In genomic region chr2:150915786-150916185, GRCm38 (mm10) we compare ENCODE assay signal across 25 mouse cellular contexts. TPM values are rescaled to one million over a fixed set of nuclear protein-coding genes. Genes with fewer than 3 reads are reported as not detected.
A peak's percentile ranks its signal among the peaks of the same experiment; 100 is the strongest.
DNase-seq lines count a peak whose midpoint lies in the region; ATAC-seq and TF ChIP-seq lines count a peak whose summit lies in the region.
"Had no signal": no experiment of that assay in that cellular context is flagged by ENCODE, and none has a peak within 500 bp of the region (broad histone marks: within the 10 kb centered on the region; RNA-seq: fewer than 3 reads in every experiment).

No protein-coding gene starts in this region.

- no peak for ATAC-seq in liver, embryonic 11.5 days (replicated peaks; ENCODE audit: low FRiP score)
- peak; percentile 55 for ATAC-seq in megakaryocyte-erythroid progenitor cell, adult 5-6 weeks (replicated peaks; ENCODE audit: low FRiP score, low TSS enrichment, poor library complexity, severe bottlenecking)
- ATAC-seq in forebrain, embryonic 12.5 days (ENCODE audit: low FRiP score) = no peak
- ATAC-seq in hindbrain, embryonic 14.5 days (ENCODE audit: low FRiP score) = no peak
- ATAC-seq: forebrain, embryonic 13.5 days; forebrain, embryonic 15.5 days; forebrain, postnatal 0 days; Patski had no signal

- WGBS in liver, adult 2 months = 92% methylated on average over 5 of the region's 5 CpGs
- WGBS in liver, embryonic 11.5 days = 75% methylated on average over 5 of the region's 5 CpGs
- 95% methylated on average over 5 of the region's 5 CpGs for WGBS in macrophage (ENCODE audit: missing documents)
- WGBS in forebrain, embryonic 12.5 days = 92% methylated on average over 5 of the region's 5 CpGs
- 93% methylated on average over 5 of the region's 5 CpGs for WGBS in hindbrain, embryonic 14.5 days

- H3K27ac ChIP-seq in liver, adult 2 months (replicated peaks; ENCODE audit: insufficient read depth, low read depth, low read length) = peak overlapping the region; percentile 43; the same call in 1 of the 2 replicates
- no peak overlapping the region for H3K27ac ChIP-seq in liver, embryonic 11.5 days (ENCODE audit: low read depth, low read length)
- peak overlapping the region; percentile 58 for H3K27ac ChIP-seq in macrophage
- no peak overlapping the region for H3K27ac ChIP-seq in forebrain, embryonic 12.5 days
- H3K27ac ChIP-seq in hindbrain, embryonic 14.5 days = no peak overlapping the region
- H3K27ac ChIP-seq: embryonic facial prominence, embryonic 10.5 days; embryonic facial prominence, embryonic 12.5 days; forebrain, embryonic 10.5 days; forebrain, embryonic 13.5 days; forebrain, embryonic 15.5 days had no signal

- H3K36me3 ChIP-seq in liver, adult 2 months (ENCODE audit: control insufficient read depth, insufficient read depth, low read length) = no peaks in the 10 kb centered on the region
- peaks cover 12% of the 10 kb centered on the region; the same call in 1 of the 2 replicates for H3K36me3 ChIP-seq in liver, embryonic 11.5 days (ENCODE audit: control insufficient read depth, insufficient read depth, low read length)
- H3K36me3 ChIP-seq in macrophage (ENCODE audit: inconsistent target) = no peaks in the 10 kb centered on the region
- H3K36me3 ChIP-seq in forebrain, embryonic 12.5 days (replicated peaks) = peaks cover 34% of the 10 kb centered on the region
- H3K36me3 ChIP-seq in hindbrain, embryonic 14.5 days (replicated peaks; ENCODE audit: control insufficient read depth, insufficient read depth) = peaks cover 16% of the 10 kb centered on the region

- no peaks in the 10 kb centered on the region for H3K79me2 ChIP-seq in liver, adult 2 months (ENCODE audit: control insufficient read depth, insufficient read depth, low read length)
- H3K79me2 ChIP-seq in macrophage (ENCODE audit: inconsistent target) = peaks cover 24% of the 10 kb centered on the region

- no peak for TF ChIP-seq CTCF in liver, adult 2 months (IDR thresholded peaks at IDR 0.05; ENCODE audit: low read depth, low read length)

- no peak for TF ChIP-seq POLR2A in liver, adult 2 months (IDR thresholded peaks at IDR 0.05; ENCODE audit: extremely low read depth, insufficient read depth, low read length)

- no peaks in the 10 kb centered on the region for H3K9me3 ChIP-seq in liver, embryonic 11.5 days (ENCODE audit: control insufficient read depth, low read length)
- H3K9me3 ChIP-seq in forebrain, embryonic 12.5 days = no peaks in the 10 kb centered on the region
- H3K9me3 ChIP-seq in hindbrain, embryonic 14.5 days (ENCODE audit: control insufficient read depth, low read length) = no peaks in the 10 kb centered on the region
- H3K9me3 ChIP-seq: embryonic facial prominence, embryonic 10.5 days; embryonic facial prominence, embryonic 12.5 days; forebrain, embryonic 10.5 days; forebrain, embryonic 13.5 days; forebrain, embryonic 15.5 days had no signal

- no peak overlapping the region for H3K4me2 ChIP-seq in liver, embryonic 11.5 days
- H3K4me2 ChIP-seq in forebrain, embryonic 12.5 days = no peak overlapping the region
- no peak overlapping the region for H3K4me2 ChIP-seq in hindbrain, embryonic 14.5 days (replicated peaks)
- H3K4me2 ChIP-seq: embryonic facial prominence, embryonic 12.5 days; forebrain, embryonic 13.5 days; forebrain, embryonic 15.5 days had no signal

- intact Hi-C loops in heart, postnatal 36 days (cut with DNase I) = no loop called here

- peaks cover 8% of the 10 kb centered on the region for H3K4me1 ChIP-seq in liver, adult 2 months (ENCODE audit: control insufficient read depth, insufficient read depth, low read length)
- H3K4me1 ChIP-seq in liver, embryonic 11.5 days (replicated peaks; ENCODE audit: control insufficient read depth, insufficient read depth, low read length) = no peaks in the 10 kb centered on the region
- no peaks in the 10 kb centered on the region for H3K4me1 ChIP-seq in forebrain, embryonic 12.5 days
- H3K4me1 ChIP-seq in hindbrain, embryonic 14.5 days (replicated peaks; ENCODE audit: control insufficient read depth, insufficient read depth, low read length) = no peaks in the 10 kb centered on the region
- H3K4me1 ChIP-seq: embryonic facial prominence, embryonic 12.5 days; forebrain, embryonic 10.5 days; forebrain, embryonic 15.5 days had no signal

- H3K4me3 ChIP-seq in liver, adult 2 months (ENCODE audit: insufficient read depth, low read depth, low read length) = no peak overlapping the region
- no peak overlapping the region for H3K4me3 ChIP-seq in liver, embryonic 11.5 days (ENCODE audit: low read depth, low read length)
- no peak overlapping the region for H3K4me3 ChIP-seq in macrophage (ENCODE audit: inconsistent target)
- no peak overlapping the region for H3K4me3 ChIP-seq in forebrain, embryonic 12.5 days (replicated peaks)
- H3K4me3 ChIP-seq in hindbrain, embryonic 14.5 days (replicated peaks; ENCODE audit: low read length) = no peak overlapping the region
- H3K4me3 ChIP-seq: embryonic facial prominence, embryonic 10.5 days; embryonic facial prominence, embryonic 12.5 days; erythroblast, embryonic 14.5 days; forebrain, embryonic 10.5 days; forebrain, embryonic 13.5 days; forebrain, embryonic 15.5 days had no signal

- H3K9ac ChIP-seq in liver, adult 2 months (ENCODE audit: low read depth, low read length) = no peak overlapping the region
- H3K9ac ChIP-seq in liver, embryonic 11.5 days (ENCODE audit: low read depth, low read length) = no peak overlapping the region
- no peak overlapping the region for H3K9ac ChIP-seq in forebrain, embryonic 12.5 days
- no peak overlapping the region for H3K9ac ChIP-seq in hindbrain, embryonic 14.5 days
- H3K9ac ChIP-seq: embryonic facial prominence, embryonic 12.5 days; forebrain, embryonic 13.5 days; forebrain, embryonic 15.5 days; forebrain, postnatal 0 days had no signal

- no peaks in the 10 kb centered on the region for H3K27me3 ChIP-seq in liver, adult 2 months (ENCODE audit: control insufficient read depth, insufficient read depth, low read length)
- no peaks in the 10 kb centered on the region for H3K27me3 ChIP-seq in liver, embryonic 11.5 days (replicated peaks; ENCODE audit: control insufficient read depth, insufficient read depth, low read length)
- no peaks in the 10 kb centered on the region for H3K27me3 ChIP-seq in forebrain, embryonic 12.5 days
- H3K27me3 ChIP-seq in hindbrain, embryonic 14.5 days (ENCODE audit: control insufficient read depth, insufficient read depth, low read length) = no peaks in the 10 kb centered on the region
- H3K27me3 ChIP-seq: embryonic facial prominence, embryonic 12.5 days; forebrain, embryonic 13.5 days; forebrain, embryonic 15.5 days; Patski had no signal

- DNase-seq in heart, adult 11 months = peak; percentile 59
- no peak for DNase-seq in heart, postnatal 36 days
- no peak for DNase-seq in liver, adult 2 months (ENCODE audit: extremely low read depth, low read depth, low spot score)
- DNase-seq in liver, embryonic 11.5 days (ENCODE audit: low spot score) = no peak
- no peak for DNase-seq in hindbrain, embryonic 14.5 days (ENCODE audit: low spot score)
- DNase-seq: adrenal gland, adult 8-10 months; adrenal gland, postnatal 14 days; adrenal gland, postnatal 36 days; B cell, adult 2 months; cerebellum, adult 11-12 months; cerebellum, adult 2 months; cerebellum, adult 9-10 months; cerebellum, postnatal 10 days; cerebellum, postnatal 25 days; forebrain, postnatal 0 days had no signal

RNA-seq across cellular contexts. Expression of gene Gins1, which starts 10.6 kb away (rescaled TPM):
- total RNA-seq in heart, postnatal 36 days (2021) = 1 to 10 TPM; 3.0 to 4.4 TPM
- total RNA-seq in liver, adult 2 months (2014; rRNA removed) = 4.4 and 5.4 TPM in 2 replicates
- 2.0 and 2.7 TPM in 2 replicates for polyA plus RNA-seq in liver, adult 2 months (2012; rRNA removed)
- 65.8 and 68.3 TPM in 2 replicates for polyA plus RNA-seq in liver, embryonic 11.5 days (2014; fragmentation: Nextera tagmentation; extraction: Ambion mirVana)
- 10 to 100 TPM in 1 of 26 experiments, 1 to 10 TPM in 21, under 1 TPM in 3, not detected in 1; 0.92 to 13.1 (median 3.5) TPM for total RNA-seq in macrophage (2018; cell fraction: chromatin; rRNA removed)
- 1 to 10 TPM; 1.7 to 8.0 (median 3.7) TPM for total RNA-seq in macrophage (2018; cell fraction: cytosol; rRNA removed)
- total RNA-seq in macrophage (2018; cell fraction: nucleus; rRNA removed) = 10 to 100 TPM in 2 of 26 experiments, 1 to 10 TPM in 22, not detected in 2; 1.5 to 16.8 (median 3.8) TPM
- 3.2 to 23.6 TPM (median 7.0 TPM) in 3 replicates for polyA plus RNA-seq in macrophage (2018)
- 41.8 and 68.1 TPM in 2 replicates for total RNA-seq in megakaryocyte-erythroid progenitor cell, adult 5-6 weeks (2014; fragmentation: Nextera tagmentation)
- 87.4 and 115 TPM in 2 replicates for total RNA-seq in megakaryocyte-erythroid progenitor cell, adult 5-6 weeks (2017)
- polyA plus RNA-seq in forebrain, embryonic 12.5 days (2016; fragmentation: Nextera tagmentation; extraction: Ambion mirVana) = 64.0 and 66.8 TPM in 2 replicates
- polyA plus RNA-seq in hindbrain, embryonic 14.5 days (2014; fragmentation: Nextera tagmentation; extraction: Ambion mirVana) = 16.0 and 17.5 TPM in 2 replicates

RNA-seq across cellular contexts. Expression of gene Abhd12, which starts 11.2 kb away (rescaled TPM):
- total RNA-seq in heart, postnatal 36 days (2021) = 10 to 100 TPM; 47.8 to 50.3 TPM
- total RNA-seq in liver, adult 2 months (2014; rRNA removed) = 31.8 and 33.4 TPM in 2 replicates
- 26.3 and 28.4 TPM in 2 replicates for polyA plus RNA-seq in liver, adult 2 months (2012; rRNA removed)
- 35.4 and 37.5 TPM in 2 replicates for polyA plus RNA-seq in liver, embryonic 11.5 days (2014; fragmentation: Nextera tagmentation; extraction: Ambion mirVana)
- total RNA-seq in macrophage (2018; cell fraction: chromatin; rRNA removed) = 100 to 1,000 TPM in 17 of 26 experiments, 10 to 100 TPM in 9; 15.2 to 321 (median 197) TPM
- 100 to 1,000 TPM; 295 to 570 (median 393) TPM for total RNA-seq in macrophage (2018; cell fraction: cytosol; rRNA removed)
- 100 to 1,000 TPM in 25 of 26 experiments, 10 to 100 TPM in 1; 61.2 to 444 (median 322) TPM for total RNA-seq in macrophage (2018; cell fraction: nucleus; rRNA removed)
- 442 to 584 TPM (median 504 TPM) in 3 replicates for polyA plus RNA-seq in macrophage (2018)
- 9.5 and 13.2 TPM in 2 replicates for total RNA-seq in megakaryocyte-erythroid progenitor cell, adult 5-6 weeks (2014; fragmentation: Nextera tagmentation)
- total RNA-seq in megakaryocyte-erythroid progenitor cell, adult 5-6 weeks (2017) = 21.8 and 45.1 TPM in 2 replicates
- polyA plus RNA-seq in forebrain, embryonic 12.5 days (2016; fragmentation: Nextera tagmentation; extraction: Ambion mirVana) = 57.2 and 60.1 TPM in 2 replicates
- polyA plus RNA-seq in hindbrain, embryonic 14.5 days (2014; fragmentation: Nextera tagmentation; extraction: Ambion mirVana) = 126 and 136 TPM in 2 replicates

Comparison
In these comparisons a context has a peak if more than half of its experiments do, and no peak if none do; other contexts are left out.
1. H3K27ac ChIP-seq: peak in liver, adult 2 months (single experiment) and macrophage (single experiment); none in liver, embryonic 11.5 days (single experiment), forebrain, embryonic 12.5 days (single experiment) and hindbrain, embryonic 14.5 days (single experiment).